Mouse (Mus musculus) midbrain, postnatal 0 days (tissue): Measurements from ENCODE around the gene Bad. TPM values are rescaled to one million over a fixed set of nuclear protein-coding genes. Genes with fewer than 3 reads are reported as not detected.

ENCODE experiments used
- ATAC-seq: fragments of 200-750 bp; cut with Nextera tagmentation; 2 replicates; pipeline ENCODE4 v1.8.0; 2017; ENCODE audit warnings: moderate number of reproducible peaks, mild to moderate bottlenecking, moderate TSS enrichment, moderate library complexity; ENCODE audit not compliant: low FRiP score
- DNase-seq: peaks from one replicate; pipeline ENCODE4 v3.0.0-alpha.2; 2015; ENCODE audit warnings: low spot score
- H3K27ac ChIP-seq: fragments of 300-500 bp; sonication (generic); 2 replicates; pipeline ENCODE4 v1.5.1; 2014; ENCODE audit warnings: low read depth, mild to moderate bottlenecking, low read length, mixed read lengths
- H3K27me3 ChIP-seq: fragments of 300-500 bp; sonication (generic); 2 replicates; pipeline ENCODE4 v1.6.1; 2014; ENCODE audit warnings: low read length, control low read depth, mixed read lengths; ENCODE audit not compliant: insufficient read depth
- H3K36me3 ChIP-seq: fragments of 300-500 bp; sonication (generic); 2 replicates; pipeline ENCODE4 v1.6.1; 2014; ENCODE audit warnings: low read length, control low read depth, mixed read lengths; ENCODE audit not compliant: insufficient read depth
- H3K4me1 ChIP-seq: fragments of 300-500 bp; sonication (generic); 2 replicates; pipeline ENCODE4 v1.6.1; 2014; ENCODE audit warnings: mild to moderate bottlenecking, control low read depth, antibody characterized with exemption, low read length, mixed read lengths; ENCODE audit not compliant: insufficient read depth
- H3K4me2 ChIP-seq: fragments of 300-500 bp; sonication (generic); 2 replicates; pipeline ENCODE4 v1.6.1; 2014; ENCODE audit warnings: low read depth, mild to moderate bottlenecking, low read length, mixed read lengths; ENCODE audit not compliant: poor library complexity, severe bottlenecking
- H3K4me3 ChIP-seq: fragments of 300-500 bp; sonication (generic); 2 replicates; pipeline ENCODE4 v1.5.1; 2014; ENCODE audit warnings: low read depth, mild to moderate bottlenecking, low read length, moderate library complexity
- H3K9ac ChIP-seq: fragments of 300-500 bp; sonication (generic); replicated peaks from 2 replicates; pipeline ENCODE4 v1.6.1; 2014; ENCODE audit warnings: mild to moderate bottlenecking, low read length, moderate library complexity, mixed read lengths; ENCODE audit not compliant: poor library complexity, severe bottlenecking
- H3K9me3 ChIP-seq: fragments of 300-500 bp; sonication (generic); 2 replicates; pipeline ENCODE4 v1.6.1; 2016; ENCODE audit warnings: low read length, control low read depth
- CTCF ChIP-seq: IDR thresholded peaks from 2 replicates; pipeline ENCODE4 v1.5.1; 2016; ENCODE audit warnings: antibody characterized with exemption, mild to moderate bottlenecking
- WGBS: fragments of 180-500 bp; shearing (Covaris S2); extraction: QIAGEN DNeasy Blood & Tissue Kit; methylation state at CpG from one replicate; pipeline ENCODE4 v1.1.7; 2014; 5-methylcytosine and 5-hydroxymethylcytosine counted together
- polyA plus RNA-seq: library from polyadenylated mRNA; unstranded; fragments of >200 nt; fragmentation: Nextera tagmentation; extraction: Ambion mirVana; gene quantifications from 2 replicates; pipeline ENCODE4 v1.2.1, GENCODE M21; 2015
- total RNA-seq: library from RNA; depleted of rRNA; stranded (reverse); fragments of >200 nt; gene quantifications from 2 replicates; pipeline ENCODE4 v1.2.3, GENCODE M21; 2014

The Bad gene
- total and polyA plus RNA-seq, 2 experiments from 2014 or later: 50.3 to 91.6 TPM

- Histone ChIP-seq H3K4me1 (0 out of 2 replicates have a peak, but pooled peaks cover 6% of the 10 kb centered on the region), H3K4me2 (no peak overlapping the region), H3K36me3 (no peaks in the 10 kb centered on the region), H3K9ac (no peak overlapping the region), H3K9me3 (no peaks in the 10 kb centered on the region), H3K27ac (no peak overlapping the region), H3K27me3 (peaks cover 62% of the 10 kb centered on the region), H3K4me3 (no peak overlapping the region)
- WGBS: 7% methylated on average over 2 of the region's 2 CpGs
- ATAC-seq (no peak), DNase-seq (no peak)
- TF ChIP-seq CTCF: no peak
Observed at GRCm38 (mm10) chr19:6931002-6931401, 10.7 kb upstream of the Bad start.

DNA sequence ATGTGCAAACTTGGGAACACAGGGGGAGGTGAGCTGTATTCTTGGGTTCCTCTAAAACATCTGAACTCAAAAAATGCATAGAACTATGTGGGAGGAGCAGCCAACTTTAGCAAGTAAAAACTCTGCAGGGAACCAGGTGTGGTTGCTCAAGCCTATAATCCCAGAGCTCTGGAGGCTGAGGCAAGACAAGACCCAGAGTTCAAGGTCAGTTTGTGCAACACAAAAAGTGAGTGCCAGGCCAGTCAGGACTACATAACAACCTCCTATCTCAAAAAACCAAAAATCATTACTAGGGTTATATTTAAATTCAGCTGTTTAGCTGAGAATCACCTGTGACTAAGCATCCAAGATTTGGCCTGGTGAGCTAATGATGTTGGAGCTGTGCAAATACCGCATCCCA lies 9.6 kb upstream of the Bad start:
- Histone ChIP-seq H3K4me3 (no peak overlapping the region), H3K36me3 (no peaks in the 10 kb centered on the region), H3K9ac (no peak overlapping the region), H3K27ac (no peak overlapping the region), H3K4me1 (0 out of 2 replicates have a peak, but pooled peaks cover 6% of the 10 kb centered on the region), H3K27me3 (peaks cover 53% of the 10 kb centered on the region), H3K4me2 (no peak overlapping the region), H3K9me3 (no peaks in the 10 kb centered on the region)
- 45% methylated on average over 1 of the region's 1 CpGs for WGBS
- DNase-seq (no peak), ATAC-seq (no peak)
- TF ChIP-seq CTCF: no peak

- WGBS: 12% methylated on average over 4 of the region's 4 CpGs
- DNase-seq (no peak), ATAC-seq (no peak)
- Histone ChIP-seq H3K27me3 (peaks cover 42% of the 10 kb centered on the region), H3K4me1 (0 out of 2 replicates have a peak, but pooled peaks cover 6% of the 10 kb centered on the region), H3K9me3 (no peaks in the 10 kb centered on the region), H3K27ac (no peak overlapping the region), H3K4me2 (peak overlapping the region; percentile 83), H3K4me3 (peak overlapping the region; percentile 51), H3K36me3 (peaks cover 4% of the 10 kb centered on the region; the same call in 1 of the 2 replicates), H3K9ac (0 out of 2 replicates have a peak overlapping the region, but pooled peaks have one; percentile 62)
- no peak for TF ChIP-seq CTCF
Observed at GRCm38 (mm10) chr19:6933102-6933435, 8.6 kb upstream of the Bad start.

DNA sequence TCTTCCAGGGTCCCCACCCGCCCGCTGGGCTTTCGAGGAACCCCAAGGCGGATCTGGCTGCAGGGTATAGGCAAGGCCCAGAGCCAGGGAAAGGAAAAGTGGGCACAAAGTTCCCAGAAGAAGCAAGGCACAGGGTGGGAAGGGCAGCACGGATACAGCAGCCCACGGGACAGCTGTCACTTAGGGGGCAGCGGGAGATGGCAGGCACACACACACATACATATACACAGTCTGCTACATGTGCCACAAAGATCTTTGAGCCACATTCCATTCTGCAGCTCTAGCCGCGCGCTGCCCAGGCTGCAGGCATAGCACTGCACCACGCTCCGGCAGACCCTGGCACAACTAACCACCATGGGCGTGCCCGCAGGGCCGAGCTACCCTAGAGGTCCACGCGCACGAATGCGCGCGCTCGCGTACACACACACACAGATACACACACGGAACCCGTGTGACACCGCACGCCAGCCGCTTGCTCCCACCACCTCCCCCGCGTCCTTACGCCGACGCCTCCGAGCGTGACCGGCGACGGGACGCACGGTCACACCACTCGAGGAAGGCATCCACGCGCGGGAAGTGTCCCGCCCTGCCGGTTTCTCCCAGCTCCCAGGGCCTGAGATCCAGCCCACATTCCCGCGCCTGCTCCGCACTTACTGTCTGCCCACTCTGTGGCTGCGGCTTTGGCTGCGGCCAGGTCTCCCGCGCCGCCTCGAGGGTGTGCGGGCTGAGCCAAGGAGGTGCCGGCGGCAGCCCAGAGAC lies 8.0 kb upstream of the Bad start:
- H3K27ac ChIP-seq: 0 out of 2 replicates have a peak overlapping the region, but pooled peaks have one; percentile 32

DNA sequence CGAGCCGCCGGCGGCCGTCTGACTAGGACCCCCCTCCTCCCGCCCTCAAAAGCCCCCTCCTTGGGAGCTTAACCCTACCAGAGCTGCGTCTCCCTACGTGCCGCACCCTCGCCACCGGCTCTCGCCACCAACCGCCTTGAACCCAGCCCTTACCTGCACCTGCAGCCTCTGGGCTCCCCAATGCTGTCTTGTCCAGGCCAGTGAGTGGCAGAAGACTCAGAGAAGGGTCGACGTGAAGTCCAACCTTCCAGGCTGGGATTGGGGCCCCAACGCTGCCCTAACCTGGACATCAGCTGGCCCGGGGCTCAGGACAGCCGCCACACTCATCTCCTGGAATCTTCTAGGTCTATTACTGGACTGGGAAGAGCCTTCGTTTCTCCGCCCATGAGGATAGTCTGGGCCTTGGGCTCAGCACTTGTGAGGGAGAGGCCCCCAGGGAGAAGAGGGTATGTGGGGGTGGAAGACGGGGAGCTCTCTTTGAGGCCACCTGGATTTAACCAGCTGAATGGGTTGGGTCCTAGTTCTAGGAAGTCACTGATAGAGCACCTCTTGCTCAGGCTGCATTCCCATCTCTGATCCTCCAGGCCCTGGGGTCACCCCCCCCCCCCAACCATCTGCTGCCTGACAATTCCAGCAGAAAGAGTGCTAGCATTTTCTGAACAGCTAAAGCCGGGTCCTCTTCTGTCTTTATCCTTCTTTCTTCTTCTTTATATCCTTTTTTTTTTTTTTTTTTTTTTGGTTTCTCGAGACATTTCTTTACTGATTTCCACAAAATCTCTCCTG lies 7.3 kb upstream of the Bad start, which contains the start of gene Kcnk4:
Kcnk4 (minus strand) TSS at position 321 of the 783 bp plus-strand sequence.
- Histone ChIP-seq H3K27me3 (peaks cover 35% of the 10 kb centered on the region), H3K9ac (peak within 1 kb of the TSS; percentile 62), H3K4me1 (peaks cover 11% of the 10 kb centered on the region; the same call in 1 of the 2 replicates), H3K27ac (0 out of 2 replicates have a peak within 1 kb of the TSS, but pooled peaks have one; percentile 32), H3K4me3 (peak within 1 kb of the TSS; percentile 51), H3K4me2 (peak within 1 kb of the TSS; percentile 83), H3K36me3 (peaks cover 8% of the 10 kb centered on the region), H3K9me3 (no peaks in the 10 kb centered on the region)
- TF ChIP-seq CTCF: no peak
- ATAC-seq: peak; percentile 35
- WGBS: 8% methylated on average over 23 of the region's 23 CpGs
- no peak for DNase-seq

More for the DNA sequence above, 8.0 kb upstream of the Bad start:
- Histone ChIP-seq H3K4me2 (peak overlapping the region; percentile 83), H3K36me3 (peaks cover 8% of the 10 kb centered on the region), H3K9ac (peak overlapping the region; percentile 62), H3K4me3 (peak overlapping the region; percentile 51), H3K4me1 (0 out of 2 replicates have a peak, but pooled peaks cover 6% of the 10 kb centered on the region), H3K27me3 (peaks cover 40% of the 10 kb centered on the region), H3K9me3 (no peaks in the 10 kb centered on the region)
- no peak for TF ChIP-seq CTCF
- WGBS: 3% methylated on average over 56 of the region's 58 CpGs
- peak; percentile 63 for DNase-seq
- ATAC-seq: peak; percentile 64
